Mouse (Mus musculus): ENCODE data around the gene Brd3.

Gene Brd3

DNA sequence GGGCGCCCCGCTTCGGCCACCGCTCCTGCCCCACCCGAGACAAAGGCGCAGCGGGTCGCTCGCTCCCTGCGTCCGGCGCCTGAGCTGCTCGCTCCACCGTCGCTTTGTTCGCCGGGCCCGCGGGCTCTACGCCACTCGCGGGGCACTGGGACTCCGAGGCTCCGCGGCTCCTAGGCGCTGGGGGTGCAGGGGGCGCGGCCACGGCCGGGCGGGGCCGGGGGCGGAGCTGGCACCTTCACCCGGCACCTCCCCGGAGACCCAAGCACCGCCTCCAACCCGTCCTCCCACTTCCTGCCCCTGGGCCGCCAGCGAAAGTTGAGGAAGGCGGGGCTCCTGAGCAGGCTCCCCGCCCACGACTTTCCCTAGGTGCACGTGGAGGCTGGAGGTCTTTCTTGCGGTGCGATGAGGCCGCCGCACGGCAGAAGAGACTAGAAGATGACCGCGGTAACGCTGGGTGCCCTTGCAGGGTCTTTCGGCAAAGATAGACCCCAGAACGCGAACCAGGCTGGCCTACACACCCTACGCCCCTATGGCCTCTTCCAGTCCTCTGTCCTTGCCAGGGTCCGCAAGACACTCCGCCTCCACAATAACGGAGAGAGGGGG, 80.5 kb downstream of the Brd3 start, which contains the start of gene Vav2:
Vav2 (minus strand) TSS at position 179 of the 603 bp plus-strand sequence.
- DNase-seq (ENCODE audit: low read depth, low spot score): peak; percentile 89

DNA sequence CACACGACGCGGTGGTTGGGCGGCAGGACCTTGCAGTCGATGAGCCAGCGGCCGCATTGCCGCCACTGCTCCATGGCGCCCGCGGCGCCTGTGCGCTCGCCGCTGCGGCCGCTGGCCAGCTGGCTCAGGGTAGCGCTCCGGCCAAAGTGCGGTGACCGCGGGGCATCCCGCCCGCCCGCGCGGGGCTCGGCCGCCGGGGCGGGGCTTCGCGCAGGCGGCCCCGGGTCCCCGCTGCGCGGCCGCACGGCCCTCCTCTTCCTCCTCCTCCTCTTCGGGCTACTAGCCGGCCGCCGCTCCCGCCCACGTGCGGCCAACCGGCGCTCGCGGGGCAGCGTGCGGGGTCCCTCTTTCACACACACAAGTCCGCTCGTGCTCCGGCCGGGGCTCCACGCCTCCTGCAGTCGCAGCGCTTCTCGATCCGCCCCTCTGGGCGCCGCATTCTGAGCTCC, 81.0 kb downstream of the Brd3 start:
- no peak for DNase-seq (ENCODE audit: low read depth, low spot score)

DNA sequence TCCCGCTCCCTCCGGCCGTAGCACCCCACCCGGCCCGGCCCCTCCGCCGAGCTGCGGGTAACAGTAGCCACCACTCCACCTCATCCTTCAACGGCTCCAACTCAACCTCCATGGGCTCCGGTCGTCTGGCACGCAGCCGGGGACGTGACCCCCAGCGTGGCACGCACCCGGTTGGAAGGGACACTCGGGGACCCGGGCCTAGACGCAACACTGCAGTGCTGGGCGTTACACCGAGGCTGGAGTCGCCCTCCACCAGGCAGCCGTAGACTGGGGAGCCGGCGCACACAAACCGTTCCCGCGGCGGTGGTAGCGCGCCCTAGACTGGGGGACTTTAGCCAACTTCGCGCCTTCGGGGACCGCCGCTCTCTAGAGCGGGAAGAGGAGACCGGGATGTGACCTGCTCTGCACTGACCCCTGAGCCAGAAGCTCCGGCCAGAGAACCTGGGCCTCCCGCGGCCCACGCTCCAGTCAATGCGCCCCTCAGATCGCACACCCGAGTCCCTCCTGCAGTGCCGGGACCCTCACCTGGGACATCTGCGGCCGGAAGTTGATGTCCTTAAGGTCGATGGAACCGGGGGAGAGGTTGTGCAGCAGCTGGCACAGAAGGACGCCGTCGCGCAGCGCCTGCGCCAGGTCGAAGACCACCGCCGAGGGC, 81.6 kb downstream of the Brd3 start:
- no peak for DNase-seq (ENCODE audit: low read depth, low spot score)

DNA sequence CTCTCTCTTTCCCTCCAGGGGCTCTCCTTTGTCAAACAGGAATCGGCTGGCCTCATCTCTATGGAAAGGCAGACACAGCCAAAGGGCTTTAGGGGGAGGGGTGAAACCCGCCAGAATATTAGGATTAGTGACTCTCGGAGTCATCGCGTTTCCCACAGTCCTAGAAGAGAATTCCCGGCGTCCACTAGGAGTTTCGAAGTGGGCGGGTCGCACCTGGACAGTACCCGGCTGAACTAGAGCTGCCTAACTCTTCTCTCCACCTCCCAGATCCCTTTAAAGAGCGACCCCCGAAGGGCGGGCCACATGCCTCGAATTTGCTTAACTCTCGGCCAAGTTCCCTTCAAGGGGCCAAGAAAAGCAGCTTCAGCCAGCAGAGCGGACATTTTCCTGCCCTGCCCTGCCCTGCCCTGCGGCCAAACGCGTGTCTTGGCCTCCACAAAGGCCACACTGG, 82.3 kb downstream of the Brd3 start:
- no peak for DNase-seq (ENCODE audit: low read depth, low spot score)

DNA sequence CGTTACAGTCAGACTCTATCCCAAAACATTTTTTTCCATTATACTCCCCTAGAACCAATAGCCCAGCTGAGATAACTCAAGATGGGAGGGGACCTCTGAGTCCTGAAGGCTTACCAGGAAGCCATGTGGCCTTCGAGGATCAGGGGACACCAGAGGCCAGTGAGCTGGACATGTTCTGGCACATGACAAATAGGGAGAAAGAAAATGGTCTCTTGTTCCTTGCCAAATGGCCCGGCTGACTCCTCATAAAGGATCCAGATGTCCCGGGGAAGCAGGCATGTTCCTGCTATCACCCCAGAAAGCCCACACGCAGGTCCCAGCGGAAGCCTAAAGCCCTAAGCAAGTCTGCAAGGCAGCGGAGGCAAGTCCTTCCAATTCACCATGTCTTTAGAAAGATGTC, 83.9 kb downstream of the Brd3 start:
- no peak for DNase-seq (ENCODE audit: low read depth, low spot score)

DNA sequence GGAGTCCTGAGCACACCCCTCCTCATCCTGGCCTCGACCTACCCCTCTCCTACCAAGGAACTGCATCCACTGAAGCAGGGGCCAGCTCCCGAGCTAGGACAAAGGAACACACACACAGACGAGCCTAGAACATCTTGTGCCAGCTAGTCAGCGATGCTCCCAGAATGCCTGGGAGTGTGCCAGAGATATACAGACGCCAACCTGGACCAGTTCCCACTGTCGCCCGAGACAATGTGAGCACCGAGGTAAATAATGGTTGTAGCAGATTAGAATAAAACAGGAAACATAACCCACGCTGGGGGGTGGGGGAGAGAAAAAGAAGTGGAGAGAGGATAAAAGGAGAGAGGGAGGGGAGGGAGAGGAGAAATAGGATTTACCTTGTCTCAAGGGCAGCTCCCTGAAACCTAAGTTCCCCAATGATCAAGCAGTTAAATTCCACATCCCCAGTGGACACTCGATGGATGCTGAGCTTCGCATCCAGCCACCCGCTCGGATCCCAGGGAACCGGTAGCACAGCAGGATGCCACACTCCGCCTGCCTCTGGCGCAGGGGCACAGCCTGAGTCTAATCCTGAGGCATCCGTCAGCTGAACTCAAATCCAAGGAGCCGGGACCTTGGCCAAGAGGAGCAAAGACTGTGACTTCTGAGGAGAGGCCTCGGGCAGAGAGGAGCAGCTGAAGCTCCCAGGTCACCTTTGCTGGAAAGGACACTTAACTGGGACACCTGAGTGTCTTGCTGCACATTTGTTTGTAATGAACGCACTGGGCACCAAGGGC, 86.0 kb downstream of the Brd3 start:
- peak; percentile 85 for DNase-seq (ENCODE audit: low read depth, low spot score)

DNA sequence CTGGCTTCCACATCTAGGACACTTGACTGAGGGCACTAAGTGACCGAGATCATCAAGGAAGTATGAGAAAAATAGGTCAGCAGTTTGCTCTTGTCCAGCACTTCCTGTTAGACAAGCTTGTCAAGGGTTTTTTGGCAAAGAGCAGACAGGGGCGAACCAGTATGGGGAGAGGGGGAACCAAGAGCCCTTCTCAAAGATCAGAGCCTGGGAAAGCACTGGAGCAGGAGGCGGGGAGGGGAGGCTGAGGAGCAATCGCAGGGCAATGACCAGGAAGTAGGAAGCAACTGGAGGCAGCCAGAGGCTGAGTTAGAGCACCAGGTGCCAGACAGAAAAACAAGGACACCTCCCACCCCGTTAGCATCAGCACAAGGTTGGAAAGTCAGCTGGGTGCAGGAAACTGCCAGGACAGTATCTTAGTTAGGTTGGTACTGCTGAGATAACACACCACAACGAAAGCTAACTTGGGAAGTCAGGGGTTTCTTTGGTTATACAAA, 88.8 kb downstream of the Brd3 start:
- no peak for DNase-seq (ENCODE audit: low read depth, low spot score)

DNA sequence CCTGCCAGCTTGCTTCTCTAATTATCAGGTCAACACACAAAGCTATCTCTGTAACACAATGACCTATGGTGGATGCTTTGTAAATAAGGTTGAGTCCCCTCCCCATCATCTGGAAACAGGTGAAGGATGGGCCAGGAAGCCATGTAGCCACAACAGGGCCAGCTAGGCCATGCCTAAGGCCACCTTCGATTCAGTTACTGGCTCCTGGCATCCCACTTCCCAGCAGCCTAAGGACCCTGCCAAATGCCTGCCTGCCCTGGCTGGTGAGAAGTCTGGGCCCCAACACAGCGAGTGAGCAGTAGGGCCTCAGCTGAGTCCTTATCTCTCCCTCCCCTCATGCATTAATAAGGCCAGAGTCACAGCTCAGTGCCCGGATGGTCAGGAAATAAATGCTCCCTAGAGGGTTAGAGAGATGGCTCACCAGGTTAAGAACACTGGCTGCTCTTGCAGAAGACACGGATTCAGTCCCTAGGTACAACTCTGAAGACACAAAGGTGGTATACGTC, 89.8 kb downstream of the Brd3 start:
- no peak for DNase-seq (ENCODE audit: low read depth, low spot score)

DNA sequence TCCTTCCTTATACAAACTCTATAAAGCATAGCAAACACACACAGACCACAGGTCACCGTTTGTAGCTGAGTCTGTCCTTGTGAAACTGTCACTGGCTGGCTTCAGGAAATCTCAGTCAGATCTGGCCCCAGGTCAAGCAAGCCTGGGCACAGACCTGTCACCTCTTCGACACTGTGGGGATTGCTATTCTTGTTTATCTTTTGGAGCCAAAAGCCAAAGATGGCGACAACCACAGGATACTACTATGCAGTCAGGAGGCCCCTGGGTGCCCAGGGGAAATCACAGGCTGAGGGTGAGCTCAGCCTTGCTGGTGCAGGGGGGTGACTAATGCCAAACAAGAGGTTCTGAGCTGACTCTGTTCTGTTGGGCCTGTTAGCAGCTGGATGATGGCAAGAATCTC, 91.0 kb downstream of the Brd3 start:
- DNase-seq (ENCODE audit: low read depth, low spot score): no peak

DNA sequence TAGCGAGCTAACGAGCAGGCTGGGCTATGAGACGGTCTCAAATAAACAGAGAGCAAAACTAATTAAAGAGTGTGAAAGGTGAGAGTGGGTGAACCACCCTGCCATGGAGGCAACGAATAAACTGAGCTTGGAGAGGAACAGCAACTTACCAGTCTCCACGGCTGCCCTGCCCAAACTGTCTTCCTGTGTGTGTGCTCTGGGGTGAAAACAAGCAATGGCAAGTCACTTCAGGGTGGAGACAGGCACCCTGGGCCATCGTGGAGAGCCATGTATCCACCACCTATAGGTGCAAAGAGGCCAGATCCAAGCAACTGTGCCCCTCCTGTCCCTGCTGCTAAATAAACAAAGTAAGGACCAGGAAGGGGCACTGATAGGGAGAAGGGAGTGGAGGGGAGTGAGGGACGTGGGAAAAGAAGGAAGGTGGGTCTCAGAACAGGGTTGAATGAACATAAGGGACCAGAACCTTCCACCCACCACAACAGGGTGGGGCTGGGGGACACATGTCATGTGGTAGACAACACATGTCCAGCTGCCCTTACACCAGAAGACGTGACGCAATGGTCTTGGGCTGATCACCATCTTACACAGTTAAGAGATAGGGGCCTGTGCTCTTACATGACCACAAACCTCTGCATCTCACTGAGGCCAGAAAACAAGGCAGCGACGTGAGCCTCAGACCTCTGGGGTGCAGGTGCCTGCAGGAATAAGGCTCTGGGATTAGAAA, 92.2 kb downstream of the Brd3 start:
- no peak for DNase-seq (ENCODE audit: low read depth, low spot score)

DNA sequence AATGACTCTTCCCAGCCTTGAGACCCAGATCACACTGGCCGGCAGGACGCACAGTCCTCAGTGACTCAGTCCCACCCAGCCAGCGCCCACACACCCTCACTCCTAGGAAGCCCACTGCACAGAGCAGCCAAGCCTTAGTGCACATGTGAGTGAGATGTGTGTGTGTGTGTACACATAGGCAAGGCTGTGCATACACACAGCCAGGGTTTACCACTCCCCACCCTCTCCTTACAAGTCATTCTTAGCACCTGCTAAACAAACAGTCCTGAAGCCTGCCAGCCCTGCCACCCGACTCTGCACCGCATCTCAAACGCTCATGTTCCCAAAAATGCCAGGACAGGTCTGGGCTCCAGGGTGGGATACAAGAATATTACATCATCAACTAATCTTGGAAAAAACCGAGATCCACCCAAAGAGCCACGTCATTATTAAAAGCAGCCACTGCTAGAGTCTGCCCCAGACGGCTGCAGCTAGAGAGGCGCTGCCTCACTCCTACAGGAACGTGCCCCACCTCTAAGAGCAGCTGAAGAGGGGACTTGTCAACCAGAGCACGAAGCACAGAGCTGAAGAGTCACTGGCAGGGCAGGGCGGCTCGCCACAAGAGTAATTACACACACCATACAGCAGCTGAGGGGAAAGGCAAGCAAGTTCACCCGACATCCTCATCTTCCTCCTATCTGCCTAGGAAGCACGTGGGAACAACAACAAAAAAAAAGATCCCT, 93.4 kb downstream of the Brd3 start:
- DNase-seq (ENCODE audit: low read depth, low spot score): peak; percentile 64

DNA sequence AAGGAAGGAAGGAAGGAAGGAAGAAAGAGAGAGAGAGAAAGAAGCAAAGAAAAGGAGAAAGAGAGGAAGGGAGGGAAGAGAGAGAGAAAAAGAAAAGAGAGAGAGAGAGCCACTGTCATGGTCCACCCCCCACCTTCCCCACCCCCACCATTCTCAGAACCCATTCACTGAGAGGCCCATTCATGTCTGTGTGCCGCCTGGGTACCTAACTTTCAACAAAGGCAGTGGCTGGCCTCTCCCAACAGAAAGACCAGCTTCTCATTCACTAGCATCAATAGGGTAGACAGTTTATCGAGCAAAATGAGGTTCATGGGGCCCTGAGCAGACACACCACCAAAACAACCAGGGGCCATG, 93.9 kb downstream of the Brd3 start:
- no peak for DNase-seq (ENCODE audit: low read depth, low spot score)

DNA sequence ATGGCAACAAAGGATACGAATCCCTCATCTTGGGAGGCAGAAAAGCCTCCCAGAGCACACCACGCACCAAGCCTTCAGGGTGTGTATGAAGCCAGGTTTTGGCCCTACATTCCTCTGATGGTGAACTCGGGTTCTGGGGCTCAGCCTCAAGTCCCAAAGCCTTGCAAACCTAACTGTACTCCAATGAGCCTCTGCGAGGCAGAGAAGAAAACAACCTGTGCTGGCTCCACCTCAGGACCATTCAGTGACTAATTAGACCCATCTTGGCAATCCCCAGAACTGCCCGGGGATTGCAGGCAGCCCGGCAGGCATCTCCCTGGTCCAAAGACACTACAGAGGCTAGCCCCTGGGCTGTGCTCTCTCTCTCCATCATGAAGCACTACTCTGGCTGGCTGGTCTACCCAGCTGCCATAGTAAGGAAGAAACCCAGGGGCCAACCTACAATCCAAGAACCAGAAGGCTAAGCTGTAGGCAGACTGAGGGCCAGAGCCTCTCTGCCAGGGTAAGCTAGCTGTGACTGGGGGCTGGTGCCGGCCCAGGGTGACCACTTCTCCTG, 95.1 kb downstream of the Brd3 start:
- no peak for DNase-seq (ENCODE audit: low read depth, low spot score)

DNA sequence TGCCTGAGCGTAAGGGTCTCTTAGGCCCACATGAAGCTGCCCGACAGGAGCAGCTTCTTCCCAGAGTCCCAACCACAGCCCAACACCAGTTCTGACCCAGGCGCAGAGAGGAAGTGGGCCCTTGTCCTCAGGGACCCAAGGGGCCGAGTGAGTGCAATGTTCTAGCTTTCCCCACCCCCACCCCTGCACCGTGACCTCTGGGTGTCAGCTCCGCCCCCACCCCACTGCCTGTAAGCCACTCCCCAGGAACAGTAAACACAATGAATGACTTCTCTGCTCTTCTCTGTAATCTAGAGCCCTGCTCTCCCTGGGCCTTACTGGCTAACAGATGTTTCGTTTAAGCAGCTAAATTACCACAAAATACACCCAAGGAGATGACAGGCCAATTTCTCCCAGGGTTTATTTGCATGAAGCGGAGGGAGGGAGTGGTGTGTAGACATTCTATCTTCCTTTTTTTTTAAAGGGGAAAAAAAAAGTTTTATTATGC, 95.7 kb downstream of the Brd3 start:
- no peak for DNase-seq (ENCODE audit: low read depth, low spot score)

DNA sequence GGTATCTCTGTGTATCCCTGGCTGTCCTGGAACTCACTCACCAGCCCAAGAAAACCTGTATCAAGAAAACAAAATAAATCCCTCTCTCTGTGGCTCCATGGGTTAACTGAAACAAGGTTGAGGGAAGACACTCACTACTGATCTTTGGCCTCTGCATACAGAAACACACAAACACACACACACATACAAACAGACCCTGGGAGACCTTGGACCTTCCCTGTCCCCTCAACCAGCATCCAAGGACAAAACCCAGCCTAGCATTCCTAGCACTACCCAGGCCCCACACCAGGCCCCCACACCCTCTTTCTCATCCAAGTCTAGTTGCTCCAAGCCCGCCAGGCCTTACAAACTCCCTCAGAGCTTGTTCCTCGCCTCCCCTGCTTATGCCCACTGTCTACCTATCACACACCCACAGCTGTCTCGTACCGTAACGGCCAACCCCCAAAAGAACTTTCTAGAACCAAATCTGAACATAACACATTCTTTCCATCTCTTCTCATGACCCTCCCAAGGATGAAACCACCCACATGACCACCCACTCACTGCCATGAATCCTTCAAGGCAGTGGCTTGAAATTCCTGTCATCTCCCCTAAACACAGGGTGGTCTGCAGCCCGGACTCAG, 96.8 kb downstream of the Brd3 start:
- no peak for DNase-seq (ENCODE audit: low read depth, low spot score)

DNA sequence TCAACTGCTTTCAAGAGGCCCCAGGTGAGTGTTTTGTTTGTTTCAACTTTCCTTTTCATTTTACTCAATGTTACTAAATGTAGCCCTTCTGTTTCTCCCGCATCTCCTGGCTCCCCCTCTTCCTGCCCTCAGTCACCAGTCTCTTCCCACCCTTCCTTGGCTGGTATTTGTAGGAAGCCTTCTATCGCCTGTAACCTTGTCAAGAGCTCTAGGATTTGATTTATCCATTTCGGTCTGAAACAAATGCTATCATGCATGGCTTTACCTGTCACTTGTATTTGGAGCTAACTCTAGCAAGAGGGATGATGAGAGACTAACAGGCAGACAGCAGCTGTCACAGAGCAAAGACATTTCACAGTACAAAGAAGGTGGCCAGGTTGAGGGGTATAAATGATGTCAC, 99.3 kb downstream of the Brd3 start:
- no peak for DNase-seq (ENCODE audit: low read depth, low spot score)

DNA sequence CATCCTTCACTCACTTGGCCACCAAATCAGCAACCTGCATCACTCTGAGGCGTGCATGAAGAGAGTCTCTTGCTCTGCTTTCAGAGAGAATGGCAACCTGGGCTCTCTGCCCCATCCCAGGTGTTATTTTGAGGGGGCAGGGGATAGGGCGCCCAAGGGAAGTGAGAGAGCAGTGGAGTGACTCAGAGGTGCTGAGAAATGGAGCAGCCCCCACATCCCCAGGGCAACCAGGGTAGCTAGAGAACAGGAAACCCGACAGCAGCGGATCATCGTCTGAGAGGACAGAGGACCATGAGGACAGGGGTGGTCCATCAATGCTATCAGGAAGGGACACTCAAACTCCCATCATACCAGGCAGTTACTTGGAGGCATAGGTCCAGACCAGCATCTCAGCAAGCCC, 100.5 kb downstream of the Brd3 start:
- DNase-seq (ENCODE audit: low read depth, low spot score): no peak

DNA sequence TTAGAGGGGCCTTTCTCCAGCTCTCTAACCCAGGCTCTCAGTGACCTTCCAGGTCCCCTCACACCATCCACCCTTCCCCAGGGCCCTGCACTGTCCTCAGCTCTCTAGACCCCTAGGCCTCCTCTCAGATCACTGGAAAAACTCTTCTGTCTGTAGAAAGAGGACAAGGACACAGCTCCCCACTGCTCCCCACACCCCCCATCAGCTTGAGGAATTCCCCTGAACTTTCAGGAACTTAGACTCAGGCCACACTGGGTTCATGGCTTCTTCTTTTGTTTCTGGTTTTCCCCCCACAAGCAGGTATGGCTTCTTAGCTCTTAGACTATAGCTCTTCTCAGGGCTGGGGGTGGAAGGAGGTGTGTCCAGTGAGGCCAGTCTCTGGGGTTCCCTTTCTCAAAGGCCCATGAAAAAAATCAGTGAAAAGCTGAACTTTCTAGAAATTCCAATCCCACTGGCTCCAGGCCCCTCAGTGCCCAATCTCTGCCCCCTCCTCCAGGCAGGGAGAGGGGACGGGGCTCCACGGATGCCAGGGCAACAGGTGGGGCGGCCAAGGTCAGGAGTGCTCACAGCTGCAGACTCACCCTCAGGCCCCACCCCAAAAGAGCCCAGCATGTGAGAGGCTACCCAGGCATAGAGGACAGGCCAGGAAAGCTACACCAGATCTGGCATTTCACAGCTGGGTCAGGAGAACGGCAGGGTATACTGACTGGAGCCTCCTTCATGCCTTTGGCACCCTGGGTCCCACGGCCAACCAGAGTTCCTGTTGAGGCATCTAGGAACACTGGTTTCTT, 102.2 kb downstream of the Brd3 start:
- DNase-seq (ENCODE audit: low read depth, low spot score): no peak

DNA sequence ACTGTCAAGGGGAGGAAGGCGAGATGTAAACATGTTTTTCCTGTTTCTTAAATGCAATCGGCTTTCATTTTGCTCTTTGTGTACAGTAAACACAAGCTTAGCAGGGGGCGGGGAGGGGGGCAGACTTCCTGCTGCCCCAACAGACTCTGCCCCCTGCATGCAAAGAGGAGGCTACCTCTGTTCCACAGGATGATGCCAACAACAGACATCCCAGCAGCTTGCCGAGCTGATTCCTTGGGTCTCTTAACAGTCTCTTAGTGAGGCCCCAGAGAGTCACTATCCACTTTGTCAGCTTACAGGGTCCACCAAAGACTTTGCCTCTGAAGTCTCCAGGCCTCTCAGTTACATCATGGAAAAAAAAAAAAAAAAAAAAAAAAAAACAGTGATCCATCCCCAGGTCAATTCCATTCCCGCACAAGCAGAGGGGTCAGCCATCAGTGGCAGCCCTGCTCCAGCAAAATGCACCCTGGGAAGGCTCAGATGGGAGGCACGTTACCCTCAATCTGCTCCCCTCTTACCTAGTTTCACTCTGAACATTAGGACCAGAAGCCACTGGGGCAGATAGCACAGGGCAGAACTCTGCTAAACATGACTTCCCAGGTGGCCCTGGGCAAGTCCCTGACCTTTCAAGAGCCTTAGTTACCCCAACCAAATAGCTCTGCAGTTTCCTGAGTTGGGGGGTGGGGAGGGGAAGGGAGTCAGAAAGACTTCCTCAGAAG, 102.9 kb downstream of the Brd3 start:
- DNase-seq (ENCODE audit: low read depth, low spot score): no peak
